Mouse (Mus musculus) ES-Bruce4 (cell line): ENCODE data around the gene Gm28308.

ENCODE experiments used
- CTCF ChIP-seq: IDR thresholded peaks from one replicate; pipeline ENCODE4 v1.8.1; 2011; ENCODE audit warnings: low read depth, low read length
- POLR2A ChIP-seq: IDR thresholded peaks from one replicate; pipeline ENCODE4 v1.8.1; 2011; ENCODE audit warnings: low read length; ENCODE audit not compliant: insufficient read depth

GRCm38 (mm10) chr6:52222729-52223128 lies 9.6 kb upstream of the Gm28308 start:
- no peak for TF ChIP-seq CTCF
- TF ChIP-seq POLR2A, result no peak
